Mouse (Mus musculus): Measurements from ENCODE around the gene Insyn1.

- TF ChIP-seq CTCF (IDR thresholded peaks at IDR 0.05; ENCODE audit: insufficient read depth, low read length), result no peak
- no peak for TF ChIP-seq POLR2A (IDR thresholded peaks at IDR 0.05; ENCODE audit: borderline replicate concordance, extremely low read depth, low read depth, low read length)
Measured at GRCm38 (mm10) chr9:58441351-58442104, 46.9 kb upstream of the Insyn1 start.
